Mouse (Mus musculus) CH12.LX (cell line): ENCODE measurements around the gene Tfdp2.

ENCODE experiments used
- CTCF ChIP-seq, 2 experiments: IDR thresholded peaks in 1 of 2; conservative IDR thresholded peaks in 1 of 2; 2 replicates each; pipeline ENCODE4 v1.5.1; 2011 to 2012; ENCODE audit warnings: low read depth in 2 of 2, low read length in 2 of 2, improper control_type of control experiment in 1 of 2, inconsistent platforms in 1 of 2, mild to moderate bottlenecking in 1 of 2, moderate library complexity in 1 of 2
- MAFK ChIP-seq: IDR thresholded peaks from 2 replicates; pipeline ENCODE4 v1.6.1; 2011; ENCODE audit warnings: low read length, improper control_type of control experiment; ENCODE audit not compliant: insufficient replicate concordance
- UBTF ChIP-seq: IDR thresholded peaks from 2 replicates; pipeline ENCODE4 v1.6.1; 2012; ENCODE audit warnings: low read depth, mild to moderate bottlenecking, inconsistent platforms, low read length, improper control_type of control experiment, moderate library complexity
- ZC3H11A ChIP-seq: IDR thresholded peaks from 2 replicates; pipeline ENCODE4 v1.6.1; 2012; ENCODE audit warnings: low read depth, mild to moderate bottlenecking, inconsistent platforms, low read length, improper control_type of control experiment
- ZMIZ1 ChIP-seq: IDR thresholded peaks from 2 replicates; pipeline ENCODE4 v1.6.1; 2012; ENCODE audit warnings: low read depth, mild to moderate bottlenecking, inconsistent platforms, low read length, improper control_type of control experiment

DNA sequence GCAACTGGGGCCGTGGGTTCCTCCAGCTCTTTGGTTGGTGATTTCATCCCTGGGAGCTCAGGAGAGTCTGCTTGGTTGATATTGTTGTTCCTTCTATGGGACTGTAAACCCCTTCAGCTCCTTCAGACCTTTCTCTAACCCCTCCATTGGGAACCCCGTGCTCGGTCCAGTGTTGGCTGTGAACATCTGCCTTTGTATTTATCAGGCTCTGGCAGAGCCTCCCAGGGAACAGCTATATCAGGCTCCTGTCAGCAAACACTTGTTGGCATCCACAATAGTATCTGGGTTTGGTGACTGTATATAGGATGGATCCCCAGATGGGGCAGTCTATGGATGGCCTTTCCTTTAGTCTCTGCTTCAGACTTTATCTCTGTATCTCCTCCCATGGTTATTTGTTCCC, 116.0 kb downstream of the Tfdp2 start:
- TF ChIP-seq CTCF (conservative IDR thresholded peaks at IDR 0.05 in 1 of 2, IDR thresholded peaks at IDR 0.05 in 1 of 2; ENCODE audit: low read depth in 2 of 2, low read length in 2 of 2), result no peak
- TF ChIP-seq UBTF, result no peak
- TF ChIP-seq ZMIZ1, result no peak
- no peak for TF ChIP-seq ZC3H11A
- TF ChIP-seq MAFK, result no peak
